Mouse (Mus musculus): ENCODE measurements around the gene Foxk1.

Foxk1 gene

GRCm38 (mm10) chr5:142478829-142479435 is 77.6 kb downstream of the Foxk1 start:
- peak; percentile 83 for DNase-seq (ENCODE audit: low read depth, low spot score)

GRCm38 (mm10) chr5:142482512-142482911 is 81.2 kb downstream of the Foxk1 start:
- peak; percentile 73 for DNase-seq (ENCODE audit: low read depth, low spot score)

DNA sequence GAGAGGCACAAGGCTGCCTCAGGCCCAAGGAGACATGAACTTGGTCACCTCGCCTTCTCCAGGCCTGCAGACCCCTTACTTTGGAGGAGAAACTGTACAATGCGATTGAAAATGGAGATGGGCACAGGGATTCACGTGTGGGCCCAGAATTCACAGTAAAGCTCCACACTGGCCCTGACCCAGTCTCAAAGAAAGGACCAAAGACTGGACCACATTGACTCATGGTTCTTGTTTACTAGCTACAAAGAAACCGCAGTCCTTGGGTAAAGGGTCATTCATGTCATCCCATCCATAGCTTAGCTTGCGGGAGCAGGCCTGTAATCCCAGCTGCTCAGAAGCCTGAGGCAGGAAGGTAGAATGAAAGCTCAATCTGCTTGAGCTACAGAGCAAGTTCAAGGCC is 82.3 kb downstream of the Foxk1 start:
- DNase-seq (ENCODE audit: low read depth, low spot score): no peak

DNA sequence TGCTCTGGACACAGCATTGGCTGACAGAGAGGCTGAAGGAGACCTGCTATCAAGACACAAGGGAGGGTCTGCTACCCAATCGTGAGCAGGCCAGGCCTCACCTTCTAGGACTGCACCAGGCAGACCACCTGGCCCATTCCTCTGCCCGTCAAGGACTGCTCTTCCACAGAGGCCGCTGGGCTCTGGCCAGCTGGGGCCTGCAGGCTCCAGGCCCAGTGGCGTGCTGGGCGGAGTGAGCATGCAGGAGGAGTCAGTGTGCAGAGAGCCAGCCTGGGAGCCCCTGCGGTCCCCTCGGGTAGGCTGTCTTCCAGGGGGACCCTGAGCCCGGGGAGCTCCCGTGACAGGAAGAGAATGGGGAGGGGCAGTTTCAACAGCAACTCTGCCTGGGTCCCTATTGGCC is 85.4 kb downstream of the Foxk1 start:
- DNase-seq (ENCODE audit: low read depth, low spot score): no peak

- no peak for DNase-seq (ENCODE audit: low read depth, low spot score)
Observed at GRCm38 (mm10) chr5:142489955-142490707, 88.8 kb downstream of the Foxk1 start.

DNA sequence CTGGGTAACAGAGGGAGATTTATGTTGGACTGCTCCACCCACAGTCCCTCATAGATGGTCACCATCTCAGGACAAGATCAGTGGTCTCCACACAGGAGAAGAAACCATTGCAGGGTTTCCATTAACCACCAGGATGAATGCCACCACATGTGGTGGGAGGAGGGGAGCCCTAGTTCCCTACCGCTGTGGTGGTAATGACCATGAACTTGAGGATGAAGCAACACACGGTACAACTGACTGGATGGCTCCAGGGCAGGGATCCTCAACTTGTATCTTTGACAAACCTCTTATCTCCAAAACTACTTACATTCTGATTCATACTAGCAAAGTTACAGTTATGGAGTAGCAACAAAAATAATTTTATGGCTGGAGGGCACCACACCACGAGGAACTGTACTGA is 92.0 kb downstream of the Foxk1 start:
- DNase-seq (ENCODE audit: low read depth, low spot score): no peak

GRCm38 (mm10) chr5:142495321-142496096 is 94.2 kb downstream of the Foxk1 start:
- DNase-seq (ENCODE audit: low read depth, low spot score): no peak

DNA sequence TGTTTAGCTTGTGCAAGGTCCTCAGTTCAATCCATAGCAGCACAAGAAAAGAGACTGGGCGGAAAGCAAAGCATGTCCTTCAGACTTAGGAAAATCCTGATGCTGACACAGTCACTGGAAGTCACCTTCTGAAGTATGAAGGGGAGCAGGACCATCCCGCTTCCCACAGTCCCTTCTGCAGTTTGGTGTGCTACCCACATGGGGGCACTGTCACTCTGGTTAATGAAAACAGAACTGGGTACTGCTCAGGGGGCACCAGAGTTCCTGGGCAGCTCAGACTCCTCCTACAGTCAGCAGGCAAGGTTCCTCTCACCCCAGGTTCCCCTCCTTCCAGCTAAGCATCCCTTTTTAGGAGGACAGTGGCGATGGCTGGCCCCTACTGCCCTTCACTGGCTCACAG is 97.7 kb downstream of the Foxk1 start:
- peak; percentile 61 for DNase-seq (ENCODE audit: low read depth, low spot score)

DNA sequence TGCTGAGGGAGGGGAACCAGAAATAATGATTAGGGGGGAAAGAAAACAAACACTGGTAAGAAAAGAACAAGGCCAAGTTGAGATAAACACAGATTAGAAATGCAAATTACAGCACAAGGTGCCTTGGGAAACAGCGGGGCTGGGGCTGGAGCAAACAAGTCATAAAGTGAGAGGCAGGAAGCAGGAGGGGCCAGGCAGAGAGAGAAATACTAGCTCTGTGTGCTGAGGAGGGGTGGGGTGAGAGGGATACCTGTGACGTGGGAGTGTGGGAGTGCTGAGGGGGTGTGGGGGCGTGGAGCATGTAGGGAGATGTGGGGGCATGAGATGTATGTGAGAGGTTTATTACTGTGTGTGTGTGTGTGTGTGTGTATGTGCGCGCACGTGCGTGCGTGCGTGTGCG is 99.6 kb downstream of the Foxk1 start:
- no peak for DNase-seq (ENCODE audit: low read depth, low spot score)

DNA sequence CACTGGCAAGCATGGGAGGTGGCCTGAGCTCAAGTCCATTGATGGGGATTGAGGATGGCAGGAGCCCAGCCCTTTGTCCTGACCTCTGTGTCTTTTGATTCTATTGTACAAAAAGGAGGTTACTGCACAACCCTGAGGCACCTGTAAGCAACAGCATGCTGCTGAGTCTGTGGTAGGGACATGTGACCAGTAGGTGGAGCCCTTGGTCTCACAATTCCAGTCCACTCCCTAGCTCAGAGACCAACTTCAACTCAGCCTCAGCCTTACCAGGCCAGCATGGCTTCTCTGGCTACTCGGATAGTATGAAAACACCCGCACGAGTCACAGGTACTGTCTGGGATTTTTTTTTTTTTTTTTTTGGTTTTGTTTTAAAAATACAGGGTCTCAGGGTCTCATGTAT is 101.1 kb downstream of the Foxk1 start:
- peak; percentile 96 for DNase-seq (ENCODE audit: low read depth, low spot score)

- DNase-seq (ENCODE audit: low read depth, low spot score): no peak
Observed at GRCm38 (mm10) chr5:142504175-142504574, 102.9 kb downstream of the Foxk1 start.

GRCm38 (mm10) chr5:142505695-142506423 is 104.6 kb downstream of the Foxk1 start:
- DNase-seq (ENCODE audit: low read depth, low spot score): peak; percentile 41

DNA sequence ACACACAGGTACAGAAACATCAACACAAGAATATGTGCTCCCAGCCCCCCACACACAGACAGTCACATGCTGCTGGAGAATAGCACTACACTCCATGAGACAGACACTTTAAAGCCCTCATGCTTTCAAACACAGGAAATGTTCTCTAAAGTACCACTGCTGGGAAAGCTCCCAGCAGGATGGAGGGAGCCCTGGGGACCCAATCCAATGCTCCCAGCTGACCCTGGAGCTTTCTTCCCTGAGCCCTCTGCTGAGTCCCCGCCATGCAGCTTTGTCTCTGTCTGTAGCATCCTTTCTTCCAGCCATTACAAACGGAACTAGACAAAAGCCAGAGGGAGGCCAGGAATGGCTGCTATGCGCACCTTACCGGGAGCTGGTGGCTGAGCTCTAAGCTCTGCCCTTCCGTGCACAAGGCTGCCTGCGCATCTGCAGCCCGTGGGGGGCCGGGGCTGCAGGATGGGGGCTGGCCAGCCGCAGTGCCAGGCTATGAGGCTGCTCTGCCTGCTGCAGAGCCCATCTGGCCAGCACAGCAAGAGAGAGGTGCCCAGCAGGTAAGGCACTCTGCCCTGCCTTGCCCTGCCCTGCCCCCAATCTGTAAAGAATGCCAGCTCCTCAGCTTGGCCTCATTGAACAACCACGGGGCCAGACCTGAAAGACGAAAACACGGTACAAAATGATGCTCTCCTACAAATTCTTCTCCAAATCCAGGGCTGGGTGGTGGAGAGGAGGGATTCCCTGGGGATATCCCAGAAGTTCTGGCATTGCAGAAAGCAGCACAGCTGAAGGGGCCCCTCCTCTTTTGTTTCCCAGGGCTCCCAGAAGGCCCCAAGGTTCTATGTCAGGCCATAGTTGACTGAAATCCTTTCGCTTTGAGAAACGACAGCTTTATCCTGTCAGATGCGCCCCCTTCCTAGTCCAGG is 108.1 kb downstream of the Foxk1 start:
- DNase-seq (ENCODE audit: low read depth, low spot score): no peak

- no peak for DNase-seq (ENCODE audit: low read depth, low spot score)
Observed at GRCm38 (mm10) chr5:142510061-142510414, 108.7 kb downstream of the Foxk1 start.

All from ES-CJ7 (cell line).